Mouse (Mus musculus) embryonic facial prominence, embryonic 15.5 days (tissue): ENCODE measurements at regions not wholly inside any gene's neighbourhood (a gene's known extent, or its start where the extent isn't known, plus 50 kb on each side); places are given as distances from the start of the nearest gene placed in this dataset.

Experiments
- ATAC-seq: fragments of 200-750 bp; cut with Nextera tagmentation; 2 replicates; pipeline ENCODE4 v1.8.0; 2017; ENCODE audit warnings: low read depth, moderate TSS enrichment; ENCODE audit not compliant: insufficient number of reproducible peaks, low FRiP score, low TSS enrichment
- H3K27ac ChIP-seq: fragments of 300-500 bp; sonication (generic); replicated peaks from 2 replicates; pipeline ENCODE4 v1.5.1; 2015; ENCODE audit warnings: mild to moderate bottlenecking, inconsistent platforms
- H3K27me3 ChIP-seq: fragments of 300-500 bp; sonication (generic); 2 replicates; pipeline ENCODE4 v1.6.1; 2015; ENCODE audit warnings: inconsistent platforms
- H3K36me3 ChIP-seq: fragments of 300-500 bp; sonication (generic); 2 replicates; pipeline ENCODE4 v1.6.1; 2015; ENCODE audit warnings: mild to moderate bottlenecking, inconsistent platforms
- H3K4me1 ChIP-seq: fragments of 300-500 bp; sonication (generic); 2 replicates; pipeline ENCODE4 v1.6.1; 2015; ENCODE audit warnings: inconsistent platforms
- H3K4me2 ChIP-seq: fragments of 300-500 bp; sonication (generic); replicated peaks from 2 replicates; pipeline ENCODE4 v1.6.1; 2015; ENCODE audit warnings: mild to moderate bottlenecking, inconsistent platforms
- H3K4me3 ChIP-seq: fragments of 300-500 bp; sonication (generic); replicated peaks from 2 replicates; pipeline ENCODE4 v1.5.1; 2015; ENCODE audit warnings: mild to moderate bottlenecking, inconsistent platforms
- H3K9ac ChIP-seq: fragments of 300-500 bp; sonication (generic); 2 replicates; pipeline ENCODE4 v1.6.1; 2015; ENCODE audit warnings: inconsistent platforms
- H3K9me3 ChIP-seq: fragments of 300-500 bp; sonication (generic); replicated peaks from 2 replicates; pipeline ENCODE4 v1.6.1; 2016; ENCODE audit warnings: inconsistent platforms
- WGBS: fragments of 180-500 bp; shearing (Covaris S2); methylation state at CpG from one replicate; pipeline ENCODE4 v1.1.7; 2015; 5-methylcytosine and 5-hydroxymethylcytosine counted together

DNA sequence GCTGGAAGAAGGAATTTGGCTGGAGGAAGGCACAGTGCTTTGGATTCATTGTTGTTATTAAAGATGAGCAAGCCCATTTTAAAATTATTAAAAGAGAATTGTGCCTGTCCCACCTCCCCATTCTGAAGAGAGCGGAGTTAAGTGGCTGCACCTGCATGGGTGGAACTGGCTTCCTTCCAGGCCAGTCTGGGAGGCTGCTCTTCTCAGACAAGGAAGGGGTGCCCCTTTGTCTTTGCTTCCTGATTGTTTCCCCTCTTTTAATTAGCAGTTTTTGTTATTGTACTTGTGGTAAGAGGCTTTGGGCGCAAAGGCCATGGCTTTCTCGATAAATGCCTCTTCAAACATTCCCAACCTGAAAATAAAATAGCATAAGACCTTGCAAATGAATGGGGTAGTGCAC is 388.7 kb upstream of the Fam92a start:
- Histone ChIP-seq H3K4me2 (no peak overlapping the region), H3K9ac (no peak overlapping the region), H3K27me3 (no peaks in the 10 kb centered on the region), H3K27ac (no peak overlapping the region), H3K36me3 (no peaks in the 10 kb centered on the region), H3K9me3 (no peaks in the 10 kb centered on the region), H3K4me3 (no peak overlapping the region), H3K4me1 (0 out of 2 replicates have a peak, but pooled peaks cover 3% of the 10 kb centered on the region)
- WGBS: 68% methylated on average over 3 of the region's 3 CpGs
- no peak for ATAC-seq

DNA sequence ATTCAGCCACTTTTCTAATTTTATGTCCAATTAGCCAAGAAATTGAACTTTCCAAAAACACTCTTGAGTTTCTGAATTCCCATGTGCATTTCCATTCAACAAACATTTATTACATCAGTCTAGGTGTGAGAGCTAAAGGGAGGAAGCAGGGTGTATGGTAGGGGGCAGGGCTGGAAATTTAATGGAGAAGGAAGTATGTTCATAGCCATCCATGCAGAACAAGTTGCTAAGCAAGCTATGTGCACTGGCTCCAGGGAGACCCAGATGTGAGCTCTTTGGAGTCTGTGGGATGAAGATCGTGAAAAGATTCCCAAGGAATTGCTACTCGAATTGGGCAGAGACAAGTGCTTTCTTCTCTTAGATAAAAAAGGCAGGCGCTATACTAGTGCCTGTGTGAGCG is 388.2 kb upstream of the Fam92a start:
- H3K9me3 ChIP-seq: no peaks in the 10 kb centered on the region

DNA sequence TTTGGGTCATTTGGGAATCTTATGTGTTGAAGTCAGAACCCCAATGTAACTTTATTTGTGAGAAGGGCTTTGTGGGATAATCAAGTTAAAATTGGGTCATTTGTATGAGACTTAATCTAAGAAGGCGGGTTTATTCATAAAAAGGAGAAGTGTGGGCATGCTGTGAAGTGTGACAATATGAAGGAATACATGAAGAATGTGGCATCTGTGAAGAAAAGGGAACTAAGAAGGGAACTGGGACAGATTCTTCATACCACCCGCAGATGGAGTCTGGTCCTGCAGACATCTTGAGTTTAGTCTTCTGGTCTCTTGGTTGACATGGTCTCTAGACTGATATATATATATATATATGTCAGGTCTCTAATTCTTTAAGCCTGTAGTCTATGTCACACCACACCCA is 385.3 kb upstream of the Fam92a start:
- no peaks in the 10 kb centered on the region for H3K27me3 ChIP-seq
- H3K27ac ChIP-seq: no peak overlapping the region
- no peak overlapping the region for H3K4me2 ChIP-seq
- no peaks in the 10 kb centered on the region for H3K36me3 ChIP-seq
- 89% methylated on average over 2 of the region's 2 CpGs for WGBS
- no peak overlapping the region for H3K4me3 ChIP-seq
- H3K9ac ChIP-seq: no peak overlapping the region
- no peak for ATAC-seq
- no peaks in the 10 kb centered on the region for H3K9me3 ChIP-seq
- H3K4me1 ChIP-seq: 0 out of 2 replicates have a peak, but pooled peaks cover 3% of the 10 kb centered on the region

More for the DNA sequence above, 388.2 kb upstream of the Fam92a start:
- H3K36me3 ChIP-seq: no peaks in the 10 kb centered on the region
- 0 out of 2 replicates have a peak, but pooled peaks cover 3% of the 10 kb centered on the region for H3K4me1 ChIP-seq
- H3K9ac ChIP-seq: no peak overlapping the region
- H3K4me3 ChIP-seq: no peak overlapping the region
- no peak overlapping the region for H3K27ac ChIP-seq
- no peak overlapping the region for H3K4me2 ChIP-seq
- no peak for ATAC-seq
- WGBS: 70% methylated on average over 4 of the region's 4 CpGs
- no peaks in the 10 kb centered on the region for H3K27me3 ChIP-seq

DNA sequence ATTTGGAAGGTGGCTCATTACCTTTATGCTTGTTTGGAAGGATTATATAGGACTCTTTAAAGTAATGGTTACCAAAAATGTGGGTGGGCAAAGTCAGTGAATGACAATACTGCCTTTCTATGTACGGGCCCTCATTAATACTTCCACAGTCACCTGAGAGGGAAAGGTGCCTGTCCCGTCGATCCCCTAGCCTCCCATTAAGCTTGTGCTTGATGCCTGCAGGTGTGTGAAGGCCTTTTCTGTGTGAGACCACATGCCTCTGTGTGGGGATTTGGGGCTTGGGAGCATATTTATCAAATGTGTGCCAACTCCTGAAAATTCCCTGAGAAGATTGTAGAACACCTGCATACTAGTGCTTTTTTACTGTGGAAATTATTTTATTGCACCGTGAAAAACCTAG is 377.4 kb upstream of the Fam92a start:
- 78% methylated on average over 4 of the region's 4 CpGs for WGBS

DNA sequence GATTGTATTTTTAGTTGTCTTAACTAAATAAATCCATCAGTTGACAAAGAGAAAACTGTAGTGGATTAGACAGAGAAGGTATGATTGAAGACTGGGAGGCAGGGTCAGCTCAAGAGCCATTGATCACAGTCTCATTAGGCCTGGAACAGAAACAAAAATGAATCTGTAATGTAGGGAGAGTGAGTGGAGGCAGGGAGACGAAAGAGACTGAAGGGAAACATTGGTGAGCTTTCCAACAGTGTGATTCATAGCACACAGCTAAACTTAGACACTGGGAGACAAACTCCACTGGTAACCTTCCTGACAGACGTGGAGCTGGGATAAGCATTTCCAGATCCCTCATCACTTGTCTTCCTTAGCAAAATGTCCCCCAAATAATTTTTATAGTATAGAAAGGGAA is 372.1 kb upstream of the Fam92a start:
- Histone ChIP-seq H3K4me3 (no peak overlapping the region), H3K27ac (no peak overlapping the region), H3K36me3 (no peaks in the 10 kb centered on the region), H3K9ac (no peak overlapping the region), H3K27me3 (no peaks in the 10 kb centered on the region), H3K4me1 (no peaks in the 10 kb centered on the region; the same call in 1 of the 2 replicates), H3K4me2 (no peak overlapping the region), H3K9me3 (no peaks in the 10 kb centered on the region)
- 55% methylated on average over 2 of the region's 2 CpGs for WGBS
- ATAC-seq: no peak

More for the DNA sequence above, 377.4 kb upstream of the Fam92a start:
- no peak overlapping the region for H3K27ac ChIP-seq
- H3K9ac ChIP-seq: no peak overlapping the region
- no peaks in the 10 kb centered on the region for H3K27me3 ChIP-seq
- no peak overlapping the region for H3K4me3 ChIP-seq
- H3K36me3 ChIP-seq: no peaks in the 10 kb centered on the region
- no peaks in the 10 kb centered on the region for H3K4me1 ChIP-seq
- no peak overlapping the region for H3K4me2 ChIP-seq
- H3K9me3 ChIP-seq: no peaks in the 10 kb centered on the region
- no peak for ATAC-seq

DNA sequence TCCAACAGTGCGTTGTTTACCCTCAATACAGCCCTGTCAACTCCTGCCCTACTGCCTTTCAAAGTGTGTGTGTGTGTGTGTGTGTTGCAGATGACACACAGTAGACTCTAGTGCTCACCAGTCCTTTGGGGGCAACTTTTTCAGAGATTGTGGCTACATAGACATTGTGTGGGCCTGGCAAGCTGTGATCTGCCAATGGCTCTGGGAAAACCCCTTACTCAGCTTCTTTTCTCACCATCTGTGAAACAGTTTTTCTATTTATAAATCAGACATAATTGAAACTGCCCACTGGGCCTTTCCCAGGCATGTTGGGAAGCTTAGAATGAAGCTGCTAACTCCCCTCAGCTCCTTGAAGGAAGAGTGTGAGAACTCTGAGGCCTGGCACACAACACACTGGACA is 369.7 kb upstream of the Fam92a start:
- WGBS: 96% methylated on average over 1 of the region's 1 CpGs
- Histone ChIP-seq H3K4me2 (no peak overlapping the region), H3K9me3 (no peaks in the 10 kb centered on the region), H3K27me3 (no peaks in the 10 kb centered on the region), H3K4me3 (no peak overlapping the region), H3K9ac (no peak overlapping the region), H3K4me1 (no peaks in the 10 kb centered on the region; the same call in 1 of the 2 replicates), H3K27ac (no peak overlapping the region), H3K36me3 (no peaks in the 10 kb centered on the region)
- no peak for ATAC-seq

DNA sequence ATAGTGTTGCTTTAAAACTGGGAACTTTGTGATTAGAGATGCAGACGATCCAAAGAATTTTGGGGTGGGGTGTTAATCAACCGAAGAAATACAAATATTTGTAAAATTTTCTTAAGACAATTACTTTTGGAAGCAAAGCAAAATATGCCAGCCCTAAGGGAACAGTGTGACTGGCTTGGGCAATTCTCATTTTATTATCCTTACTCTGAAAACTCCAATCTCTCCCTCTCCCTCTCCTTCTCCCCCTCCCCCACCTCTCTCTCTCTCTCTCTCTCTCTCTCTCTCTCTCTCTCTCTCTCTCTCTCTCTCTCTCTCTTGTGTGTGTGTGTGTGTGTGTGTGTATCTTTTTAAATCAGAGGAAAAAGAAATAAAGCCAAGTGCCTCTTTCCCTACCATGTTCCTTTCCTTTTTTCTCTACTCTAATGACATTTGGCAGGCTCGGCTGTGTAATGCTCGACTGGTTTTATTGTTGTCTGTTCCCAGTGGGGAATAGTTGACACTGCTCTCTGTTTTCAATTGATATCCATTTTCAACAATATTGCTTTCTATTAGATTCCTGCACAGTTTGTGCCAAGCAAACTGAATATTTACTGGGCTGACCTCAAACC is 367.5 kb upstream of the Fam92a start:
- no peak overlapping the region for H3K9ac ChIP-seq
- H3K4me2 ChIP-seq: peak overlapping the region; percentile 42
- no peaks in the 10 kb centered on the region for H3K9me3 ChIP-seq
- ATAC-seq: no peak
- no peaks in the 10 kb centered on the region for H3K27me3 ChIP-seq
- H3K36me3 ChIP-seq: no peaks in the 10 kb centered on the region
- WGBS: 21% methylated on average over 4 of the region's 4 CpGs
- H3K27ac ChIP-seq: no peak overlapping the region
- H3K4me3 ChIP-seq: 0 out of 2 replicates have a peak overlapping the region, but pooled peaks have one; percentile 3
- H3K4me1 ChIP-seq: no peaks in the 10 kb centered on the region; the same call in 1 of the 2 replicates

DNA sequence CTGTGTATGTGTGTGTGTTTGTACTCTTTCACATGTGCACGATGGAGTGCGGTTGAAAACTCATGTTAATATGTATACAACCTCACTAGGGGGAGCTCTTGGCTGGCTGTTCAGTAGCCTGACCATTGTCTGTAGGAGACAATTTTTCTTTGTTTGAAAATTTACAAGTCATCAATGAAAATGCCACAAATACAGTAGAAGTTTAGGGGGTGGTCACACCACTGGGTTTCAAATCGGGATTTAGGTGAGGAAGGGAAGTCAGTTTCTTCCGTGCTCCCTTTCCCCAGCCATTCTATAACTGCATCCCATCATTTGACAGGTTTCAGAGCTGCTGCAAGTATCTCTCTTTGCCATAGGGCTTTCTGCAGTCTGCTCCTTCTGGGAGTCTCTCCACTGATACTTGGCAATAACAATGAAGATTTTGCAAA is 366.9 kb upstream of the Fam92a start:
- Histone ChIP-seq H3K4me1 (no peaks in the 10 kb centered on the region; the same call in 1 of the 2 replicates), H3K4me3 (0 out of 2 replicates have a peak overlapping the region, but pooled peaks have one; percentile 3), H3K27ac (no peak overlapping the region), H3K36me3 (no peaks in the 10 kb centered on the region), H3K4me2 (peak overlapping the region; percentile 42), H3K27me3 (no peaks in the 10 kb centered on the region), H3K9me3 (no peaks in the 10 kb centered on the region), H3K9ac (no peak overlapping the region)
- WGBS: 4% methylated on average over 4 of the region's 4 CpGs
- ATAC-seq: no peak

DNA sequence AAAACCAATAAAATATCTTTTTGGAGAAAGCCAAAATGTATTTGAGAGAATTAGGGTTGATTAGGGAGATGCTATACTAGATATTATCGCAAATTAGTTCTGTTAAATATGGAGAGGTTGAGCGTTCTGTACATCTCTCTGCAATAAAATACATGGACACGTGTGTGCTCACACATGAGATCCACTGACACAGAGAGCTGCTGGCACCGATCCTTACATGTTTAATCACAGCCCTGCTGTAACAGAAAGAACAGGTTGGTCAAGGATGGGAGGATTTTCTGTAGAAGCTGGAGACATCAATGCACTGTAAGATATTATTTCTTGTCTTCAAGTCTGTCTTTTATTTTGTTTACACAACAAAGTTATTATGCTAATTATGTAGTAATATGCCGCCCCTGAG is 366.2 kb upstream of the Fam92a start:
- 57% methylated on average over 5 of the region's 5 CpGs for WGBS
- Histone ChIP-seq H3K9me3 (no peaks in the 10 kb centered on the region), H3K4me2 (no peak overlapping the region), H3K36me3 (no peaks in the 10 kb centered on the region), H3K27me3 (no peaks in the 10 kb centered on the region), H3K27ac (no peak overlapping the region), H3K4me1 (no peaks in the 10 kb centered on the region; the same call in 1 of the 2 replicates), H3K4me3 (no peak overlapping the region), H3K9ac (no peak overlapping the region)
- ATAC-seq: no peak

DNA sequence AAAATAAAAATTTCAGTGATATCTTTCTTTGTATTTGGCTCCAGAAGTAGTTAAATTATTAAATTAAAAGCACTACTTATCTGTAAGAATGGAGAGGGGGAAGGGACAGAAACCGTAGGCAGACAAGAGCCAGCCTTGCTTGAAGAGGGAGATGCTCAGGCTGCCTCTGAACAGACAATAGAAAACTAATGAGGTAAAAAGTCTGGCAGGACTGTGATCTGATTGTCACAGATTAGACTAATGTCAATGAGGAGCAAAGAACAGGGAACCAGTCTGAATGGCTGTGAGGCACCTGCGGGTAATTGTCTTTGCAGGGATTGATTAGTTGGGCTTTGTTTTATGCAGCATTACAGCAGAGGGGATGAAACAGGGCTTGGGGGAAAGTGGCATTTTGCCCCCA is 362.3 kb upstream of the Fam92a start:
- Histone ChIP-seq H3K4me2 (no peak overlapping the region), H3K36me3 (no peaks in the 10 kb centered on the region), H3K27me3 (no peaks in the 10 kb centered on the region), H3K4me3 (no peak overlapping the region), H3K4me1 (no peaks in the 10 kb centered on the region; the same call in 1 of the 2 replicates), H3K9ac (no peak overlapping the region), H3K27ac (no peak overlapping the region), H3K9me3 (no peaks in the 10 kb centered on the region)
- WGBS: 41% methylated on average over 2 of the region's 2 CpGs
- ATAC-seq: no peak

DNA sequence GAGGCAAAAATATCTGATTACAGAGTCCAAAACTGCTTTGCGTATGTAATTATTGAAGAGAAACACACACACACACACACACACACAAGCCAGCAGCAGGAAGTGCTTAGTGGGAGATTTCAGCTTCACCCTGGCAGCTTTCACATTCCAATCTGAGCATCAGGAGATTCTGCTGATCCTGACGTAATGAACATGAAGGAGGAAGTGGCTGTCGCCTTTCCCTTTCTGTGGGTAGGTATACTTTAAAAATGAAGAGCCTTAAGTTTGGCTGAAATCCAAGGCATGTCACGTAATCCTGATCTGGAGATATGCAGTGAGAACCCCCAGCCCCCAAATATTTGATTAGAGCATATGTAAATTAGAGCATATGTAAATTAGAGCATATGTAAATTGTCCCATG is 361.1 kb upstream of the Fam92a start:
- Histone ChIP-seq H3K9ac (no peak overlapping the region), H3K36me3 (no peaks in the 10 kb centered on the region), H3K4me2 (no peak overlapping the region), H3K4me1 (no peaks in the 10 kb centered on the region), H3K4me3 (no peak overlapping the region), H3K27me3 (no peaks in the 10 kb centered on the region), H3K9me3 (no peaks in the 10 kb centered on the region), H3K27ac (no peak overlapping the region)
- 38% methylated on average over 4 of the region's 4 CpGs for WGBS
- no peak for ATAC-seq

DNA sequence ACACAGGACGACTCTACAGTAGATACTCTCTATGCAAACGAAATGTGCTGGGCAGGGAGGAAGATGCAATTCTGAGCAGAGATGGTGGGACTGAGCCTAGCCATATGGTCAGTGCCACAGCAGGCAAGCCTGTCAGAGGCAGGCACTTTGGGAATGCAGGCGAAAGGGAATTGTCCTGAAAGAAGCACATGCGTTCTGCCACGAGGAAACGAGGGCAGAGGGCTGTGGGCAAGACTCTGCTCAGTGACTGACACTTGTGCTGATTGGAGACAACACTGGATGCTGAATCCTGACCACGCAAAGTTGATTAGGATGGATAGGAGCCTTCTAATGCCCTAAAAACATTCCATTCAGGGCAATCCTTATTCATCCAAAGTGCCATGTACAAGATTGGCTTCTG is 350.5 kb upstream of the Fam92a start:
- H3K9me3 ChIP-seq: no peaks in the 10 kb centered on the region
- H3K36me3 ChIP-seq: no peaks in the 10 kb centered on the region
- ATAC-seq: no peak
- no peak overlapping the region for H3K27ac ChIP-seq
- H3K27me3 ChIP-seq: no peaks in the 10 kb centered on the region
- no peaks in the 10 kb centered on the region for H3K4me1 ChIP-seq
- H3K4me3 ChIP-seq: no peak overlapping the region
- H3K9ac ChIP-seq: no peak overlapping the region
- 61% methylated on average over 7 of the region's 7 CpGs for WGBS
- no peak overlapping the region for H3K4me2 ChIP-seq
